Mouse (Mus musculus) intestine, embryonic 14.5 days (tissue): ENCODE results near the gene Atl2. TPM values are rescaled to one million over a fixed set of nuclear protein-coding genes. Genes with fewer than 3 reads are reported as not detected.

ENCODE experiments used
- ATAC-seq: fragments of 200-750 bp; cut with Nextera tagmentation; replicated peaks from 2 replicates; pipeline ENCODE4 v1.8.0; 2017; ENCODE audit warnings: low read depth, moderate number of reproducible peaks, moderate TSS enrichment, moderate library complexity; ENCODE audit not compliant: low FRiP score, low TSS enrichment
- DNase-seq: peaks from one replicate; pipeline ENCODE4 v3.0.0-alpha.2; 2018; ENCODE audit warnings: low spot score
- H3K27ac ChIP-seq: fragments of 300-500 bp; sonication (generic); 2 replicates; pipeline ENCODE4 v1.5.1; 2014; ENCODE audit warnings: low read depth, mild to moderate bottlenecking, control low read depth
- H3K27me3 ChIP-seq: fragments of 300-500 bp; sonication (generic); replicated peaks from 2 replicates; pipeline ENCODE4 v1.6.1; 2014; ENCODE audit warnings: low read length, control low read depth; ENCODE audit not compliant: control insufficient read depth, insufficient read depth
- H3K36me3 ChIP-seq: fragments of 300-500 bp; sonication (generic); 2 replicates; pipeline ENCODE4 v1.6.1; 2014; ENCODE audit warnings: low read length, control low read depth; ENCODE audit not compliant: control insufficient read depth, insufficient read depth
- H3K4me1 ChIP-seq: fragments of 300-500 bp; sonication (generic); replicated peaks from 2 replicates; pipeline ENCODE4 v1.6.1; 2014; ENCODE audit warnings: low read length, control low read depth, mixed read lengths; ENCODE audit not compliant: control insufficient read depth, insufficient read depth
- H3K4me2 ChIP-seq: fragments of 300-500 bp; sonication (generic); 2 replicates; pipeline ENCODE4 v1.6.1; 2014; ENCODE audit warnings: low read length
- H3K4me3 ChIP-seq: fragments of 300-500 bp; sonication (generic); 2 replicates; pipeline ENCODE4 v1.5.1; 2014; ENCODE audit warnings: low read depth, low read length, control low read depth, mixed read lengths
- H3K9ac ChIP-seq: fragments of 300-500 bp; sonication (generic); 2 replicates; pipeline ENCODE4 v1.6.1; 2014; ENCODE audit warnings: mild to moderate bottlenecking, low read length
- H3K9me3 ChIP-seq: fragments of 300-500 bp; sonication (generic); 2 replicates; pipeline ENCODE4 v1.6.1; 2016; ENCODE audit warnings: low read length, control low read depth; ENCODE audit not compliant: control insufficient read depth
- WGBS: fragments of 180-500 bp; shearing (Covaris S2); extraction: QIAGEN DNeasy Blood & Tissue Kit; methylation state at CpG from one replicate; pipeline ENCODE4 v1.1.7; 2014; 5-methylcytosine and 5-hydroxymethylcytosine counted together
- polyA plus RNA-seq: library from polyadenylated mRNA; unstranded; fragments of >200 nt; fragmentation: Nextera tagmentation; extraction: Ambion mirVana; gene quantifications from 2 replicates; pipeline ENCODE4 v1.2.1, GENCODE M21; 2014

Gene Atl2
- polyA plus RNA-seq, result 40.1 and 40.3 TPM in 2 replicates

DNA sequence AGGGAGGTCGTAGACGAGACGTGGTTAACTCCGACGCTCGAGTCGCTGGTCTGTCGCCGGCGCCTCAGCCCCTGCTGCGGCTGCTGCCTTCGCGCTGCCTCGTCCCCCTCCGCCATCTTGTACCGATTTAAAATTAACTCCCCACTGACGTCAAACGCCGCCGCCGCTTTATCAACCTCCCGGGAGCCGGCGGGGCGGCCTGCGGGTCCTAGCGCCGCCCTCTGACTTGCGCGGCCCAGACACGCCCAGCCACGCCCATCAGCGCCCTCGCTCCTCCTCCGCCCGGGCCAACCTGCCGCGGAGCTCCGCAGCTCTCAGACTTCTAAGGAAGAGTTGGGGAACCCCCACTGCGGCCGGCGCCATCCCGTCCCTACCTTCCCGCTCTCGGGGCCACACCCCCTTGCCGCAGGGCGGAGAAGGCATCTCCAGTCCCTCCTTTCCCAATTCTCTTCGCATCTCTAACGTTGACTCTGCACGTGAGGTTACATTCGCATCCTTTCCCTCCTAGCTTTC lies at the start of gene Atl2:
Gene Atl2 (minus strand): TSS at position 213 of the 513 bp plus-strand sequence.
- Histone ChIP-seq H3K9ac (peak within 1 kb of the TSS; percentile 95), H3K4me3 (peak within 1 kb of the TSS; percentile 58), H3K36me3 (no peaks in the 10 kb centered on the region), H3K9me3 (no peaks in the 10 kb centered on the region), H3K4me2 (peak within 1 kb of the TSS; percentile 67), H3K27me3 (peaks cover 9% of the 10 kb centered on the region; the same call in 1 of the 2 replicates), H3K27ac (peak within 1 kb of the TSS; percentile 95), H3K4me1 (peaks cover 28% of the 10 kb centered on the region)
- WGBS, result 0% methylated on average over 47 of the region's 51 CpGs
- ATAC-seq, result peak; percentile 91
- peak; percentile 93 for DNase-seq

DNA sequence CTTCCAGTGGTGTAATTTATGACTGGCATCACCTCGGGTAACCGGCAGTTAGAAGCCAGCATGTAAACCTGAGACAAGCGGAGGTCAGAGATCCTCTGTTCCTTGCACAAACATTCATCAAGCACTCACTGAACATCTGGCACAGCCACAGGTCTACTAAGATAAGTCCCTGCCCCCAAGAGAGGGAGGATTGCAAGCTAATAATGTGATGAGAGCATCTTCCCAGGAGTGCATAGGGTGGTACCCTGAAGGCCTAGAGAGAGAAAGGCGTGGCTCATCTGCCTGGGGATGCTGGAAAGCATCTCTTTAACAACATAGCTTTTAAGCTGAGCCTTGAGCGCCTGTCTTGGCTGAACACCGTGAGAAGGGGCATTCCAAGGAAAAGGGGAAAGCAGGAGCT lies 48.9 kb upstream of the Atl2 start:
- 45% methylated on average over 6 of the region's 6 CpGs for WGBS
- no peaks in the 10 kb centered on the region for H3K27me3 ChIP-seq
- H3K36me3 ChIP-seq, result no peaks in the 10 kb centered on the region
- no peak overlapping the region for H3K9ac ChIP-seq
- peaks cover 13% of the 10 kb centered on the region for H3K4me1 ChIP-seq
- H3K4me3 ChIP-seq, result no peak overlapping the region
- no peak for ATAC-seq
- no peak overlapping the region for H3K27ac ChIP-seq
- no peak overlapping the region for H3K4me2 ChIP-seq
- DNase-seq, result no peak
- no peaks in the 10 kb centered on the region for H3K9me3 ChIP-seq

DNA sequence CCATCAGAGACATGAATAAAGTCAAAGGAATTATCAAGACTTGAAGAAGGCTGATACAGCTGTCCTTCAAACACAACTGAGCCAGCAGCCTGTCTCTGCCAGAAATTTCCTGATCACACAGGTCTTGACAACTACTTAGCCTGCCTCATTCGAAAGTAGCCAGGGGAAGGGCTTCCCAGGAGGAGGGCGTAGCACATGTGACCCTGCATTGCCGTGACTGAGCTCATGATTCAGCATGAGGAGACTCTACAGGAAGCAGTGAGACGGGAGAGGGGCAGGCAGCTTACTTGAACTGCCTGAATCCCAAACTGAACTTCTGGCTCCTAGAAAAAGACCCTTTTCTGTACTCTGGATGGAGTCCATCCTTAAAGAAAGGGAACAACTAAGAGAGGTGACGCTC lies 46.5 kb upstream of the Atl2 start:
- ATAC-seq (no peak), DNase-seq (no peak)
- 73% methylated on average over 5 of the region's 5 CpGs for WGBS
- H3K9ac ChIP-seq, result no peak overlapping the region
- H3K4me2 ChIP-seq, result no peak overlapping the region
- no peak overlapping the region for H3K4me3 ChIP-seq
- H3K27ac ChIP-seq, result no peak overlapping the region
- no peaks in the 10 kb centered on the region for H3K36me3 ChIP-seq
- H3K27me3 ChIP-seq, result no peaks in the 10 kb centered on the region
- no peaks in the 10 kb centered on the region for H3K9me3 ChIP-seq
- no peaks in the 10 kb centered on the region for H3K4me1 ChIP-seq

DNA sequence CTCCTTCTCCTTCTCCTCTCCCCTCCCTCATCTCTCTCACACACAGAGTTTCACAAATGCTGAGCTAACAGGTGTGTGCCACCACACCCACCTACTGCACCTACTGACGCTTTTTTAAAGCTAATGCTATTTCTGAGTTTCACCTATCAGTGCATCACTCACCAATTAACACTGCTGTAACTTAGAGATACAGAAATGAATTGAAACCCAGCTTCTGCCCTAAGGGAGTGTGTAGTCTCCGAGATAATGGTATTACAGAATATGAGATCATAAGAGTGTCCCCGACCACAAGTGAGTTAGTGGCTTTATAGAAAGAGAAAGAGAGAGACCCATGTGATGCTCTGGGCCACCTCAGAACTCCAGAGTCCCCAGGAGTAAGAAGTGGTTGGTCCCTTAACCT lies 43.2 kb upstream of the Atl2 start:
- H3K27ac ChIP-seq, result no peak overlapping the region

DNA sequence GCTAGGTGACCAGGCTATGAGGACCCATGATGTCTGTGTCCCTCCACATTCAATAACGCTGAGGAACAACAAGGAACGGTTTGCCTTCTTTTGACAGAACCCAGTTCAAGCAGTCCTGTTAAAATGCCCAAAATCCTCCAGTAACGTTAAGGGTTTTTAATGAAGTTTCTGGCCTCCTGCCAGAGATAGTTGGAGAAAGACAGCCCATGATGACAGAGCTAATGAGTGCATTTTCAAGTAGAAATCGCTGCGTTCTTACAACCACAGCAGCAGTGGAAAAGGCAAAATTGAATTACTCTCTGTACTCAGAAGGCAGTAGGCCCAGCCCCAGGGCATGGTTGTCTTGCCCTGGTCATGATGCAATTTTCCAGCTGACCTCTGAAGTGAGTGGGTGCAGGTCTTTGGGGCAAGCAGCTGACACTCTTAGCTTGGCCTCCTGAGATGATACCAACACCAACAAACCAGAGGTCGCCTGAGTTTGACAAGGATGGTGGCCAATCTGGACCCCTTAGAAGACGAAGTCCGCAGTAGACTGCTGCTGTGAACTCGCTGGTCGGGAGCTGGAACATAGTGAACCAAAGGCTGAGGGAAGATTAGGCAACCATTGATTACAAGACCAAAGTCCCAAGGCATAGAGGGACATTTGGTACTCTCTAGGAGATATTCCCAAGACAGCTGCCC lies 42.1 kb upstream of the Atl2 start:
- Histone ChIP-seq H3K4me1 (no peaks in the 10 kb centered on the region; the same call in 1 of the 2 replicates), H3K4me2 (no peak overlapping the region), H3K36me3 (no peaks in the 10 kb centered on the region), H3K4me3 (no peak overlapping the region), H3K27ac (no peak overlapping the region), H3K27me3 (no peaks in the 10 kb centered on the region), H3K9me3 (no peaks in the 10 kb centered on the region), H3K9ac (no peak overlapping the region)
- DNase-seq (no peak), ATAC-seq (no peak)
- 74% methylated on average over 10 of the region's 10 CpGs for WGBS

More for the DNA sequence above, 43.2 kb upstream of the Atl2 start:
- Histone ChIP-seq H3K27me3 (no peaks in the 10 kb centered on the region), H3K4me2 (no peak overlapping the region), H3K4me3 (no peak overlapping the region), H3K36me3 (no peaks in the 10 kb centered on the region), H3K4me1 (no peaks in the 10 kb centered on the region; the same call in 1 of the 2 replicates), H3K9ac (no peak overlapping the region), H3K9me3 (no peaks in the 10 kb centered on the region)
- ATAC-seq (no peak), DNase-seq (no peak)
- 70% methylated on average over 3 of the region's 3 CpGs for WGBS

DNA sequence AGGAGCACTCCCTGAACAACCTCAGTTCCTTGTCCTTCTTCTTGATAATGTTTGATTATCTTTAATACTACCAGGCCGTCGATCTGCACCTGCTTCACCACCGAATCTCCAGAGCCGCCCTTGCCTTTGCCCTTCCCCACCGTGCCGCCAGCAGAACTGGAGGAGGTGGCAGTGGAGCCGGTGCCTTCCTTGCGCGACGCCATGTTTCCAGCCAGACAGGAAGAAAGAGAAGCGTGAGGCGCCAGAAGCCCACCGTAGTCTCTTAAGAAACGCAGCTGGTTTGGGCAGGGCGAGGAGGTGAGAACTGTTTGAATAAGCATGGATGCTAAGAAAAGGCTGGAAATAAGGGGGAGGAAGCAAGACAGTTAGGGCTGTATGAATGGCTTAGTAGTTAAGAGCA lies 38.4 kb upstream of the Atl2 start:
- H3K4me2 ChIP-seq, result no peak overlapping the region
- ATAC-seq (no peak), DNase-seq (no peak)
- no peaks in the 10 kb centered on the region for H3K27me3 ChIP-seq
- WGBS, result 91% methylated on average over 15 of the region's 15 CpGs
- no peaks in the 10 kb centered on the region for H3K36me3 ChIP-seq
- H3K4me1 ChIP-seq, result no peaks in the 10 kb centered on the region; the same call in 1 of the 2 replicates
- no peak overlapping the region for H3K4me3 ChIP-seq
- H3K9ac ChIP-seq, result no peak overlapping the region
- no peak overlapping the region for H3K27ac ChIP-seq
- no peaks in the 10 kb centered on the region for H3K9me3 ChIP-seq

DNA sequence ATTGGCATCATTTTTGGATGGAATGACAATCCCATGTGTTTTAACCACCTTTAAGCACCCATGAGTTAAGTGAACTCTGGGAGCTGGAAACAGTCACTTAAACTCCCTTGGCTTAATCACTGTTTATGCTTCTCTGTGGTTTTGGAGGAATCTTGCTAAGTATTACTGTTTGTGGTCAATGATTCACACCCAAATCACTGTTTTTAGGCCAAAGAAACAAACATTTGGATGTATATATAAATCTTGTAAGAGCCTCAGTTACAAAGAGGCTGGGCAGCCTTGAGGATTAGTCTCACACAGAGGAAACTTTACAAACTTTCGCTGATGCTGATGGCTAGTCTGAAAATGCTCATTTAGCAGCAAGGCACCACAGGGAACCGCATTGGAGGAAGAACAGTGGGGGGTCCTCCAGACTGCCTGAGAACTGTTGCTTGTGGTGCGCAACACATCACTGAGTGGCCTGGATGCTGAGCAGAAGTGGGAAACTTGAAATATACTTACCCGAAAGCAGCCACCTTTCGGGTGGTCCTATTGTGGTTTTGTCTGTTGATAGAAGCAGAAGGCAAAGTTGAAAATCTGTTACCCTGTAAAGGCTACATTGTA lies 36.9 kb upstream of the Atl2 start:
- WGBS, result 79% methylated on average over 5 of the region's 5 CpGs
- ATAC-seq (no peak), DNase-seq (no peak)
- no peak overlapping the region for H3K9ac ChIP-seq
- H3K27ac ChIP-seq, result no peak overlapping the region
- H3K36me3 ChIP-seq, result no peaks in the 10 kb centered on the region
- H3K4me3 ChIP-seq, result no peak overlapping the region
- no peaks in the 10 kb centered on the region for H3K9me3 ChIP-seq
- H3K4me1 ChIP-seq, result no peaks in the 10 kb centered on the region; the same call in 1 of the 2 replicates
- H3K27me3 ChIP-seq, result no peaks in the 10 kb centered on the region
- no peak overlapping the region for H3K4me2 ChIP-seq

DNA sequence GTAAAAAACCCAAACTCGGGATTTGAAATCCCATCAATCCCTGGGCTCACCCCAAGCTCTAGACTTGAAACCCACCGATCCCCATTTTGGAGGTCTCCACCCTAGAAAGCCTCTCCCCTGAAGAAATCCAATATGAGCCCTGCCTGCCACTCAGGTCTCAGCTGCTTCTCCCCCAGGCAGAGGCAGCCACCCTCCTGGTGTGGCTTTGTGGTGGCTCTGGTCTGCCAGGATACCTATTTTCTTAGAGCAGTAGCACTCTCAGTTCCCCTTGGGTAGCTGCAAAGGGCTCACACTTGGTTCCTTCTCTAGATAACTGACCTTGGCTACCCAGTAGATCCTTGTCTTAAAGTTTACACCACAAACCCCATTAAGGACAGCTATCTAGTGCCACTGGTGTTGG lies 31.2 kb upstream of the Atl2 start:
- WGBS, result 79% methylated on average over 2 of the region's 2 CpGs
- no peaks in the 10 kb centered on the region for H3K4me1 ChIP-seq
- DNase-seq (no peak), ATAC-seq (no peak)
- no peak overlapping the region for H3K4me2 ChIP-seq
- H3K9me3 ChIP-seq, result no peaks in the 10 kb centered on the region
- H3K9ac ChIP-seq, result no peak overlapping the region
- H3K4me3 ChIP-seq, result no peak overlapping the region
- H3K36me3 ChIP-seq, result no peaks in the 10 kb centered on the region
- H3K27me3 ChIP-seq, result no peaks in the 10 kb centered on the region
- H3K27ac ChIP-seq, result no peak overlapping the region
